Mouse (Mus musculus): ENCODE data around the gene Bckdha. TPM values are rescaled to one million over a fixed set of nuclear protein-coding genes. Genes with fewer than 3 reads are reported as not detected.
A peak's percentile ranks its signal among the peaks of the same experiment; 100 is the strongest.

Bckdha gene
- polyA plus RNA-seq, 1 experiment = not detected

DNA sequence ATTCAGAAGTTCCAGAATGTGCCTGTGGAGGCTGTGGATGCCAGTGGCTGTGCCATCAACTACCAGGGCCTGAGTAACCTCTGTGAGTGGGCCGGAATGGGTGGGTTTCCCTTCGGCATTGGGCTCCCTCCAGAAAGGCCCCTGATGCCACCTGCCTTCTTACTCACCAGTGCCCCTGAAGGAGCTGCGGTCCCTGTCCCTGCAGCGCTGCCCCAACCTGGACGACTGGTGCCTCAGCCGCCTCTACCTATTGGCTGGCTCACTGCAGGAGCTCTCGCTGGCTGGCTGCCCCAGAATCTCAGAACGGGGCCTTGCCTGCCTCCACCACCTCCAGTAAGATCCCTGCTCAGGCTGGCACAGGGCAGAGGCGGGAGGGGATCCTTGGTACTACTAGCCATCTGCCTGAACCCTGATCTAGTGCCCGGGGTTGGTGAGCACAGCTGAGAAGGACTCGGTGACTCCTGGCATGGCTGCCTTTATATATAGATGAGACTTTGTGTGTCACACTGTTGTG lies 34.9 kb downstream of the Bckdha start:
- WGBS = 83% methylated on average over 11 of the region's 11 CpGs
- TF ChIP-seq POLR2A (IDR thresholded peaks at IDR 0.05; ENCODE audit: insufficient read depth, low read depth, low read length) = no peak
- TF ChIP-seq CTCF (IDR thresholded peaks at IDR 0.05; ENCODE audit: insufficient read depth, low read depth, low read length) = no peak
- H3K4me1 ChIP-seq (ENCODE audit: control insufficient read depth, insufficient read depth, low read length) = peaks cover 23% of the 10 kb centered on the region
- H3K27ac ChIP-seq (ENCODE audit: insufficient read depth, low read depth, low read length) = no peak overlapping the region
- no peak overlapping the region for H3K4me3 ChIP-seq (ENCODE audit: insufficient read depth, low read depth, low read length)

GRCm38 (mm10) chr7:25620751-25621150 lies 38.0 kb downstream of the Bckdha start:
- Histone ChIP-seq H3K4me1 (ENCODE audit: control insufficient read depth, insufficient read depth, low read length) (peaks cover 5% of the 10 kb centered on the region), H3K4me3 (ENCODE audit: insufficient read depth, low read depth, low read length) (no peak overlapping the region), H3K27ac (ENCODE audit: insufficient read depth, low read depth, low read length) (no peak overlapping the region)
- 90% methylated on average over 11 of the region's 11 CpGs for WGBS
- TF ChIP-seq CTCF (IDR thresholded peaks at IDR 0.05; ENCODE audit: insufficient read depth, low read depth, low read length) = no peak

- TF ChIP-seq CTCF (IDR thresholded peaks at IDR 0.05; ENCODE audit: insufficient read depth, low read depth, low read length) = no peak
- no peak for TF ChIP-seq POLR2A (IDR thresholded peaks at IDR 0.05; ENCODE audit: insufficient read depth, low read depth, low read length)
- no peak overlapping the region for H3K27ac ChIP-seq (ENCODE audit: insufficient read depth, low read depth, low read length)
- WGBS = 95% methylated on average over 5 of the region's 5 CpGs
- no peak overlapping the region for H3K4me3 ChIP-seq (ENCODE audit: insufficient read depth, low read depth, low read length)
- peaks cover 5% of the 10 kb centered on the region for H3K4me1 ChIP-seq (ENCODE audit: control insufficient read depth, insufficient read depth, low read length)
Measured at GRCm38 (mm10) chr7:25620101-25620500, 38.7 kb downstream of the Bckdha start.

DNA sequence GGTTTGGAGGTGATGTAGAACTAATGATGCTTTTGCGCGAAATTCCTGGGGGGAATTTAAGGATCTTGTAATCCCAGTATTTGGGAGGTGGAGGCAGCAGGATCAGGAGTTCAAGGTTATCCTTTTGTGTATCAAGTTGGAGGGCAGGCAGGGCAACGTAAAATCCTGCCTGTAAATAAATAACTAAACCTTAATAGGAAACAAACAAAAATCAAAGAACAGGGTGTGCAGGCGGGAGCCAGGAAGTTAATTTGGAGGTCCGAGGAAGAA lies 39.1 kb downstream of the Bckdha start:
- Histone ChIP-seq H3K4me3 (ENCODE audit: insufficient read depth, low read depth, low read length) (peak overlapping the region; percentile 88), H3K27ac (ENCODE audit: insufficient read depth, low read depth, low read length) (peak overlapping the region; percentile 55; the same call in 1 of the 2 replicates), H3K4me1 (ENCODE audit: control insufficient read depth, insufficient read depth, low read length) (peaks cover 4% of the 10 kb centered on the region)
- 21% methylated on average over 5 of the region's 5 CpGs for WGBS
- TF ChIP-seq CTCF (IDR thresholded peaks at IDR 0.05; ENCODE audit: insufficient read depth, low read depth, low read length) (no peak), POLR2A (IDR thresholded peaks at IDR 0.05; ENCODE audit: insufficient read depth, low read depth, low read length) (no peak)

GRCm38 (mm10) chr7:25618865-25619721 lies 39.7 kb downstream of the Bckdha start, which contains the start of gene Dmac2:
TSS of gene Dmac2 (plus strand) at chr7:25619414.
- TF ChIP-seq CTCF (IDR thresholded peaks at IDR 0.05; ENCODE audit: insufficient read depth, low read depth, low read length) = no peak
- TF ChIP-seq POLR2A (IDR thresholded peaks at IDR 0.05; ENCODE audit: insufficient read depth, low read depth, low read length) = peak; percentile 70
- peak within 1 kb of the TSS; percentile 88 for H3K4me3 ChIP-seq (ENCODE audit: insufficient read depth, low read depth, low read length)
- peaks cover 3% of the 10 kb centered on the region; the same call in 1 of the 2 replicates for H3K4me1 ChIP-seq (ENCODE audit: control insufficient read depth, insufficient read depth, low read length)
- peak within 1 kb of the TSS; percentile 55 for H3K27ac ChIP-seq (ENCODE audit: insufficient read depth, low read depth, low read length)
- WGBS = under 1% methylated on average over 53 of the region's 53 CpGs

GRCm38 (mm10) chr7:25617376-25618160 lies 41.2 kb downstream of the Bckdha start:
- no peak overlapping the region for H3K27ac ChIP-seq (ENCODE audit: insufficient read depth, low read depth, low read length)

GRCm38 (mm10) chr7:25615706-25616011 lies 43.1 kb downstream of the Bckdha start, which contains the start of gene Erich4:
TSS of gene Erich4 (minus strand) at chr7:25615892.
- TF ChIP-seq POLR2A (IDR thresholded peaks at IDR 0.05; ENCODE audit: insufficient read depth, low read depth, low read length) = no peak
- no peak for TF ChIP-seq CTCF (IDR thresholded peaks at IDR 0.05; ENCODE audit: insufficient read depth, low read depth, low read length)
- 80% methylated on average over 5 of the region's 5 CpGs for WGBS
- Histone ChIP-seq H3K27ac (ENCODE audit: insufficient read depth, low read depth, low read length) (no peak within 1 kb of the TSS), H3K4me1 (ENCODE audit: control insufficient read depth, insufficient read depth, low read length) (peaks cover 3% of the 10 kb centered on the region; the same call in 1 of the 2 replicates), H3K4me3 (ENCODE audit: insufficient read depth, low read depth, low read length) (no peak within 1 kb of the TSS)

More at GRCm38 (mm10) chr7:25617376-25618160, 41.2 kb downstream of the Bckdha start:
- Histone ChIP-seq H3K4me3 (ENCODE audit: insufficient read depth, low read depth, low read length) (no peak overlapping the region), H3K4me1 (ENCODE audit: control insufficient read depth, insufficient read depth, low read length) (peaks cover 3% of the 10 kb centered on the region; the same call in 1 of the 2 replicates)
- TF ChIP-seq POLR2A (IDR thresholded peaks at IDR 0.05; ENCODE audit: insufficient read depth, low read depth, low read length) = no peak
- no peak for TF ChIP-seq CTCF (IDR thresholded peaks at IDR 0.05; ENCODE audit: insufficient read depth, low read depth, low read length)
- 85% methylated on average over 10 of the region's 10 CpGs for WGBS

GRCm38 (mm10) chr7:25614831-25615705 lies 43.7 kb downstream of the Bckdha start:
- 73% methylated on average over 21 of the region's 21 CpGs for WGBS
- no peak for TF ChIP-seq CTCF (IDR thresholded peaks at IDR 0.05; ENCODE audit: insufficient read depth, low read depth, low read length)
- TF ChIP-seq POLR2A (IDR thresholded peaks at IDR 0.05; ENCODE audit: insufficient read depth, low read depth, low read length) = no peak
- Histone ChIP-seq H3K4me3 (ENCODE audit: insufficient read depth, low read depth, low read length) (no peak overlapping the region), H3K4me1 (ENCODE audit: control insufficient read depth, insufficient read depth, low read length) (peaks cover under 1% of the 10 kb centered on the region; the same call in 1 of the 2 replicates), H3K27ac (ENCODE audit: insufficient read depth, low read depth, low read length) (no peak overlapping the region)

Measured in olfactory bulb, adult 2 months (tissue).